Mouse (Mus musculus) hindbrain, embryonic 13.5 days (tissue): ENCODE data around the gene Spag5. TPM values are rescaled to one million over a fixed set of nuclear protein-coding genes. Genes with fewer than 3 reads are reported as not detected.

Experiments
- ATAC-seq: fragments of 200-750 bp; cut with Nextera tagmentation; 2 replicates; pipeline ENCODE4 v1.8.0; 2017; ENCODE audit warnings: moderate TSS enrichment; ENCODE audit not compliant: low FRiP score
- H3K27ac ChIP-seq: fragments of 300-500 bp; sonication (generic); 2 replicates; pipeline ENCODE4 v1.5.1; 2015; ENCODE audit warnings: inconsistent platforms, mild to moderate bottlenecking, moderate library complexity
- H3K27me3 ChIP-seq: fragments of 300-500 bp; sonication (generic); 2 replicates; pipeline ENCODE4 v1.6.1; 2015; ENCODE audit warnings: mild to moderate bottlenecking, inconsistent platforms
- H3K36me3 ChIP-seq: fragments of 300-500 bp; sonication (generic); 2 replicates; pipeline ENCODE4 v1.6.1; 2015; ENCODE audit warnings: mild to moderate bottlenecking, inconsistent platforms
- H3K4me1 ChIP-seq: fragments of 300-500 bp; sonication (generic); replicated peaks from 2 replicates; pipeline ENCODE4 v1.6.1; 2015; ENCODE audit warnings: inconsistent platforms
- H3K4me2 ChIP-seq: fragments of 300-500 bp; sonication (generic); 2 replicates; pipeline ENCODE4 v1.6.1; 2015; ENCODE audit warnings: inconsistent platforms, mild to moderate bottlenecking, moderate library complexity
- H3K4me3 ChIP-seq: fragments of 300-500 bp; sonication (generic); 2 replicates; pipeline ENCODE4 v1.5.1; 2015; ENCODE audit warnings: mild to moderate bottlenecking, inconsistent platforms
- H3K9ac ChIP-seq: fragments of 300-500 bp; sonication (generic); 2 replicates; pipeline ENCODE4 v1.6.1; 2015; ENCODE audit warnings: mild to moderate bottlenecking, inconsistent platforms
- H3K9me3 ChIP-seq: fragments of 300-500 bp; sonication (generic); 2 replicates; pipeline ENCODE4 v1.6.1; 2016; ENCODE audit warnings: inconsistent platforms
- WGBS: fragments of 180-500 bp; shearing (Covaris S2); methylation state at CpG from one replicate; pipeline ENCODE4 v1.1.7; 2015; 5-methylcytosine and 5-hydroxymethylcytosine counted together
- polyA plus RNA-seq: library from polyadenylated mRNA; unstranded; fragments of >200 nt; fragmentation: Nextera tagmentation; extraction: Ambion mirVana; gene quantifications from 2 replicates; pipeline ENCODE4 v1.2.1, GENCODE M21; 2015

The Spag5 gene
- polyA plus RNA-seq, 1 experiment from 2014 or later = 9.9 TPM

DNA sequence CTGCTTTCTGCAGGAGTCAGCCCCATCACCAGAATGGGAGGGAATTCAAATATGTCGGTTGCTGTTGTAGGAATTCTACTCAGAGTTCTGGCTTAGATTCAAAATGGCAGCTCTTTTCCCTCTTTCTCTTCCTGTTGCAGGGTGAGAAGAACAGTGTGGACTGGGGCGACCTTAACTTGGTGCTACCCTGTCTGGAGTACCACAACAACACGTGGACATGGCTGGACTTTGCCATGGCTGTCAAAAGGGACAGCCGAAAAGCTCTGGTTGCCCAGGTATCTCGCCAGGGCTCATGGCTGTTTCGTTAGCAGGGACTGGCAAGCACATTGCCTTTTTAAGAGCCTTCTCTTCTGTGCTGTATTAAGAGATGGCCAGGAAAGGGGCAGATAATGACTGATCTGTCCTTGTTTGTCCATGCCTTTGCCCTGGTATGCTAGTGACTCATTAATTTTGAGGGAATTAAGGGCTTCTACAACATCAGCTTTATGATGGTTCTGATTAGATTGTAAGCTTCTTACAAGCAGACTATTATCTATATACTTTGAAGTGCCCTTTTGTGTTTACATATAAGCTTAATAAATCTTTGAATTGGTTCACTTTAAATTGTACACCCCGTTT lies 12.1 kb upstream of the Spag5 start:
- H3K4me2 ChIP-seq = no peak overlapping the region
- peaks cover 88% of the 10 kb centered on the region for H3K36me3 ChIP-seq
- WGBS = 93% methylated on average over 7 of the region's 7 CpGs
- no peak for ATAC-seq
- H3K9me3 ChIP-seq = no peaks in the 10 kb centered on the region
- no peak overlapping the region for H3K4me3 ChIP-seq
- H3K27ac ChIP-seq = no peak overlapping the region
- H3K4me1 ChIP-seq = no peaks in the 10 kb centered on the region
- H3K27me3 ChIP-seq = no peaks in the 10 kb centered on the region
- no peak overlapping the region for H3K9ac ChIP-seq

- WGBS = 93% methylated on average over 4 of the region's 4 CpGs
- H3K27ac ChIP-seq = no peak within 1 kb of the TSS
- H3K4me2 ChIP-seq = no peak within 1 kb of the TSS
- no peaks in the 10 kb centered on the region for H3K9me3 ChIP-seq
- no peaks in the 10 kb centered on the region for H3K27me3 ChIP-seq
- no peaks in the 10 kb centered on the region for H3K4me1 ChIP-seq
- no peak within 1 kb of the TSS for H3K9ac ChIP-seq
- H3K36me3 ChIP-seq = peaks cover 81% of the 10 kb centered on the region
- no peak within 1 kb of the TSS for H3K4me3 ChIP-seq
- no peak for ATAC-seq
Measured at GRCm38 (mm10) chr11:78290654-78291053, 10.7 kb upstream of the Spag5 start, which contains the start of gene BC030499. TSS of gene BC030499 (plus strand) at chr11:78290841.

- 97% methylated on average over 6 of the region's 6 CpGs for WGBS
- ATAC-seq = no peak
- H3K9ac ChIP-seq = no peak overlapping the region
Measured at GRCm38 (mm10) chr11:78294585-78294984, 6.7 kb upstream of the Spag5 start.

DNA sequence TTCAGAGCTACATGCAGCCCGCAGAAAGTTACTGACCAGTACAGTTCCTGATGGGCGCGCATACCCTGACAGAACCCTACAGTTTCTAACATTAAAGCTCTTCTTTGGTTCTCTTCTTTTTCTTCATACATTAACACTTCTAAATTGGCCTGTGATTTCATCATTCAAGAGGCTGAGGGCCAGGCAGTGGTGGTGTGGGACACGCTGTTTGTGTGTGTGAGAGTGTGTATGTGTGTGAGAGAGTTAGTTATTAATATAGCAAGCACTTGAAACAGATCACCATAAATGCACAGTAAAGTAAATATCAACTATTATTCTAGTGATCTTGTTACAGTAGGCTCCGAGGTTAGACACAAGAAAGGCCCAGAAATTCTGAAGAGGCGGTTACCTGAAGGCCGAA lies 412 bp upstream of the Spag5 start:
- peak overlapping the region; percentile 60 for H3K4me3 ChIP-seq
- ATAC-seq = peak; percentile 36
- 67% methylated on average over 7 of the region's 7 CpGs for WGBS
- 0 out of 2 replicates have a peak, but pooled peaks cover 12% of the 10 kb centered on the region for H3K36me3 ChIP-seq
- peak overlapping the region; percentile 58 for H3K27ac ChIP-seq
- H3K9me3 ChIP-seq = no peaks in the 10 kb centered on the region
- peak overlapping the region; percentile 99 for H3K4me2 ChIP-seq
- no peaks in the 10 kb centered on the region for H3K27me3 ChIP-seq
- peak overlapping the region; percentile 64 for H3K9ac ChIP-seq
- peaks cover 10% of the 10 kb centered on the region for H3K4me1 ChIP-seq

More at GRCm38 (mm10) chr11:78294585-78294984, 6.7 kb upstream of the Spag5 start:
- H3K36me3 ChIP-seq = peaks cover 49% of the 10 kb centered on the region
- H3K27ac ChIP-seq = no peak overlapping the region
- H3K9me3 ChIP-seq = no peaks in the 10 kb centered on the region
- no peak overlapping the region for H3K4me2 ChIP-seq
- no peaks in the 10 kb centered on the region for H3K4me1 ChIP-seq
- H3K4me3 ChIP-seq = no peak overlapping the region
- no peaks in the 10 kb centered on the region for H3K27me3 ChIP-seq

- WGBS = 93% methylated on average over 4 of the region's 4 CpGs
Measured at GRCm38 (mm10) chr11:78305272-78305671, 3.9 kb downstream of the Spag5 start.

DNA sequence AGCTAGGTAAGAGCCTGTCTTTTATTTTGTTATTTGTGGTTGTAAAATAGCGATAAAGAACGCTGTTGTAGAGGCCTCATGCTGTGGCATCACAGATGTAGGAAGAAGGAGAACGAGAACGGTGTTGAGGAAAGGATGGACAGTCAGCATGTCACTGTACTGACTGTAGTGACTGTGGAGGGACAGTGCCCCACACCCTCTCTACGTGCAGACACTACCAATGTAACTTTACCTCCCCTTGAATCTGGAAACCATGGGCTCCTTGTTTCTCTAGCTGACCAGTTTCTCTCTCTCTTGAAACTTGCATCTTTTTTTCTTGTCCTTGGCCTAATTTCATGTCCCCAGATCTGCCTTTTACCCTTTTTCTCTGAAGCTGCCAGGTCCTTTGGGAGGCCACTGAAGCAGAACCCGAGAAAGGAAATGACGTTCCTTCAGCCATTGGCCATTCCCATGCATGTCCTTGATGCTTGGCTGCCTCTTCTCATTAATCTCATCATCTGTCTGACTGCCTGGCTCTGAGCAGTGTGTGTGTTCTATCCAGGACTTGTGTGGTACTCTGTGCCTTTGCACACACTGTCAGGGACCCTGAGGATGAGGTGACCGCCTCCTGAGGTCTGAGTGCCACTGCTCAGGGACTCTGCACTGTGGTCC lies 9.7 kb downstream of the Spag5 start:
- H3K4me1 ChIP-seq = no peaks in the 10 kb centered on the region
- no peak for ATAC-seq
- H3K9ac ChIP-seq = no peak overlapping the region
- no peaks in the 10 kb centered on the region for H3K9me3 ChIP-seq
- H3K4me3 ChIP-seq = no peak overlapping the region
- peaks cover 7% of the 10 kb centered on the region; the same call in 1 of the 2 replicates for H3K36me3 ChIP-seq
- no peak overlapping the region for H3K27ac ChIP-seq
- H3K27me3 ChIP-seq = no peaks in the 10 kb centered on the region
- 82% methylated on average over 8 of the region's 8 CpGs for WGBS
- H3K4me2 ChIP-seq = no peak overlapping the region

More at GRCm38 (mm10) chr11:78305272-78305671, 3.9 kb downstream of the Spag5 start:
- Histone ChIP-seq H3K9me3 (no peaks in the 10 kb centered on the region), H3K36me3 (0 out of 2 replicates have a peak, but pooled peaks cover 12% of the 10 kb centered on the region), H3K4me3 (no peak overlapping the region), H3K9ac (no peak overlapping the region), H3K4me2 (no peak overlapping the region), H3K27ac (no peak overlapping the region), H3K27me3 (no peaks in the 10 kb centered on the region), H3K4me1 (peaks cover 10% of the 10 kb centered on the region)
- ATAC-seq = no peak

GRCm38 (mm10) chr11:78313662-78314061 lies 12.3 kb downstream of the Spag5 start:
- no peak for ATAC-seq
- 100% methylated on average over 2 of the region's 2 CpGs for WGBS
- peaks cover 10% of the 10 kb centered on the region; the same call in 1 of the 2 replicates for H3K36me3 ChIP-seq
- H3K4me2 ChIP-seq = no peak overlapping the region
- no peaks in the 10 kb centered on the region for H3K4me1 ChIP-seq
- no peak overlapping the region for H3K27ac ChIP-seq
- no peak overlapping the region for H3K4me3 ChIP-seq
- no peaks in the 10 kb centered on the region for H3K9me3 ChIP-seq
- no peak overlapping the region for H3K9ac ChIP-seq
- no peaks in the 10 kb centered on the region for H3K27me3 ChIP-seq

DNA sequence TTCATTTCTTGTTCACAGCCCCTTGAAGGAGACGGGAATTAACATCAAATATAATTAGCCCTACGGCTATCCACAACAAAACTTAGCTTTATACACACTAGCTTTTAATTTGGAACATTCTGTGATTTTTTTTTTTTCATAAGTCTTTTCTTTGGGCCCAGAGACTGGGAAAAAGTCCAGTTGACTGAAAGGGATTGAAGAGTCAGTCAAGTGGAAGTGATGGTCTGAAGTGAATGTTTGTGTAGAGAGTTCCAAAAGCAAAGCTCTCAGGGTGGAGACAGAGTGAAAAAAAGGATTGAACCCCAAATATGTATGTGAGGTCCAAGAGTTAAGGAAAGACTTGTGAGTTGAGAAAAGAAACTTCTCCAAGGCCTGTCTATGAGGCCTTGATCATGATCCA lies 17.1 kb downstream of the Spag5 start:
- Histone ChIP-seq H3K4me3 (no peak overlapping the region), H3K36me3 (peaks cover 14% of the 10 kb centered on the region; the same call in 1 of the 2 replicates), H3K27me3 (no peaks in the 10 kb centered on the region), H3K9me3 (no peaks in the 10 kb centered on the region), H3K27ac (no peak overlapping the region), H3K4me1 (peaks cover 15% of the 10 kb centered on the region), H3K4me2 (no peak overlapping the region), H3K9ac (no peak overlapping the region)
- no peak for ATAC-seq
- 89% methylated on average over 2 of the region's 2 CpGs for WGBS

DNA sequence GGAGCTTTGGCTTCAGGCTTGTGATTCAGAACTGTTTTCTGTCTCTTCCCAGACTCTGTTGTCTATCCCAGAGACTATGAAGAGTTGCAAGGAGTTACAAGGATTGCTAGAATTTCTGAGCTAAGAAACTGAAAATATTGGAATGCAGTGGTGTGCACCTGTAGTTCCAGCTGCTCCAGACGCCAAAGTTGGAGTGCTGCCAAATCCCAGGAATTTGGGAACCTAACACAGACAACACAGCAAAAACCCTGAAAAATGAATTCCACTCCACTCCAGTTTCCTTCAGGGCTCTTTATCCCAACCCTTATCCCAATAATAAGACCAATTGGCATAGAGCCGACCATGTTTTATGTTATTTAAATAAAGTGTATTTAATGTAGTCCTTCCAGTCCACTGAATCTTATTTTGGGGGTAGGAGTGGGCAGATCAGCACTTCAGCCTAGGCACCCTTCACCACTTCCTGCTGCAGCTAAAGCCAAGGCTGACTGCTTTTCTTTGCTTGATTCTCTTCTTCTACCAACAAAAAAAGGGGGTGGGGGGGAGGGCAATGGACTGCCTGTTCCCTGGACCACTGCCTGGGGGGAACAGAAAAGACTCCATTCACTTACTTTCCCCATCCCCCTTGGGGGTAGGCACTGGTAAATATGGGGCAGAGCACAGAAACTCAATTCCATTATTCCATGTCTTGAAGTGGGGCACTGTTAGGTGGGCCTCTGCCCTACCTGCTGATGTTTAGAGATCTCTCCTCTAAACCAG lies 20.9 kb downstream of the Spag5 start:
- 58% methylated on average over 2 of the region's 2 CpGs for WGBS
- peak; percentile 62 for ATAC-seq
- Histone ChIP-seq H3K36me3 (peaks cover 10% of the 10 kb centered on the region; the same call in 1 of the 2 replicates), H3K9ac (no peak overlapping the region), H3K27ac (peak overlapping the region; percentile 69), H3K9me3 (no peaks in the 10 kb centered on the region), H3K27me3 (no peaks in the 10 kb centered on the region), H3K4me2 (peak overlapping the region; percentile 41), H3K4me3 (peak overlapping the region; percentile 17; the same call in 1 of the 2 replicates), H3K4me1 (peaks cover 22% of the 10 kb centered on the region)

GRCm38 (mm10) chr11:78322860-78323259 lies 21.5 kb downstream of the Spag5 start, which contains the start of gene Aldoc:
TSS of gene Aldoc (plus strand) at chr11:78322968.
- no peaks in the 10 kb centered on the region for H3K27me3 ChIP-seq
- peak within 1 kb of the TSS; percentile 41 for H3K4me2 ChIP-seq
- H3K27ac ChIP-seq = peak within 1 kb of the TSS; percentile 69
- 0 out of 2 replicates have a peak, but pooled peaks cover 6% of the 10 kb centered on the region for H3K36me3 ChIP-seq
- 8% methylated on average over 15 of the region's 15 CpGs for WGBS
- ATAC-seq = peak; percentile 85
- peak within 1 kb of the TSS; percentile 17 for H3K4me3 ChIP-seq
- H3K9ac ChIP-seq = peak within 1 kb of the TSS; percentile 40; the same call in 1 of the 2 replicates
- H3K4me1 ChIP-seq = peaks cover 22% of the 10 kb centered on the region
- H3K9me3 ChIP-seq = no peaks in the 10 kb centered on the region

DNA sequence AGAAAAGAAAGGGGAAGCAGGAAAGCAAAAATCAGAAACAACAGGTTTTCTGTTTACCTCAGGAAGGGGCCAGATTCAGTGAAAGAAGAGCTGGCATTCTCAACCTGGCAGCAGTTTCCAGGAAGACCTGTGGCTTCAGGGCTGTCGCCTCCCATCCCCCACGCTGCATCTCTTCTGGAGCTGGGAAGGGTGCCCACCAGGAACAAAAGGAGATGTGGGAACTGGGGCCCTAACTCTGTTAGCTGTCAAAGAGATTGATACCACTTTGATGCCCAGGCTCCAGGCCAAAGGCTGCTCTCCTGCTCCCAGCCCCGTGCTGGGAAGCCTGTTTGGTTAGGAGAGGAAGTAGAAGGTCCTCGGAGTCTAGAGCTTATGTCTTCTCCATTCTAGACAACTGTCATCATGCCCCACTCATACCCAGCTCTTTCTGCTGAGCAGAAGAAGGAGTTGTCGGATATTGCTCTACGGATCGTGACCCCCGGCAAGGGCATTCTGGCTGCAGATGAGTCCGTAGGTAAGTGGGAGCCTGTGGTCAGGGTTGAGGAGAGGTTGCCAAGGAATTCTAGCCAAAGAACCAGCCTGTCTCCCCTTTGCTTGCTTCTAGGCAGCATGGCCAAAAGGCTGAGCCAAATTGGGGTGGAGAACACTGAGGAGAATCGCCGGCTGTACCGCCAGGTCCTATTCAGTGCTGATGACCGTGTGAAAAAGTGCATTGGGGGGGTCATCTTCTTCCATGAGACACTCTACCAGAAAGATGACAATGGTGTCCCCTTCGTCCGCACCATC lies 22.9 kb downstream of the Spag5 start:
- peaks cover 28% of the 10 kb centered on the region for H3K4me1 ChIP-seq
- peak overlapping the region; percentile 73 for H3K27ac ChIP-seq
- 0 out of 2 replicates have a peak, but pooled peaks cover 3% of the 10 kb centered on the region for H3K36me3 ChIP-seq
- H3K4me2 ChIP-seq = peak overlapping the region; percentile 41
- H3K9me3 ChIP-seq = no peaks in the 10 kb centered on the region
- H3K4me3 ChIP-seq = peak overlapping the region; percentile 20
- H3K9ac ChIP-seq = no peak overlapping the region
- no peaks in the 10 kb centered on the region for H3K27me3 ChIP-seq
- no peak for ATAC-seq
- WGBS = 74% methylated on average over 15 of the region's 15 CpGs
